29 mouse cellular contexts compared by ENCODE assay signal in genomic region chr1:163893774-163894527, GRCm38 (mm10). TPM values are rescaled to one million over a fixed set of nuclear protein-coding genes. Genes with fewer than 3 reads are reported as not detected.
DNase-seq lines count a peak whose midpoint lies in the region; ATAC-seq and TF ChIP-seq lines count a peak whose summit lies in the region.
"Had no signal": no experiment of that assay in that cellular context is flagged by ENCODE, and none has a peak within 500 bp of the region (broad histone marks: within the 10 kb centered on the region; RNA-seq: fewer than 3 reads in every experiment).

No protein-coding gene starts in this region.

- H3K4me3 ChIP-seq in limb, embryonic 13.5 days, result no peak overlapping the region
- H3K4me3 ChIP-seq in limb, embryonic 10.5 days, result no peak overlapping the region
- H3K4me3 ChIP-seq in embryonic facial prominence, embryonic 11.5 days (ENCODE audit: low read depth, low read length), result no peak overlapping the region
- H3K4me3 ChIP-seq in limb, embryonic 14.5 days (replicated peaks; ENCODE audit: low read length), result no peak overlapping the region
- H3K4me3 ChIP-seq: forebrain, embryonic 15.5 days; heart, embryonic 10.5 days; hindbrain, embryonic 15.5 days; left cerebral cortex, adult 2 months; liver, embryonic 13.5 days; megakaryocyte, embryonic 14.5 days had no signal

- 0 out of 2 replicates have a peak overlapping the region, but pooled peaks have one; percentile 25 for H3K4me2 ChIP-seq in limb, embryonic 13.5 days (replicated peaks)
- no peak overlapping the region for H3K4me2 ChIP-seq in embryonic facial prominence, embryonic 11.5 days (ENCODE audit: low read depth, low read length)
- H3K4me2 ChIP-seq in limb, embryonic 14.5 days (replicated peaks; ENCODE audit: low read depth, low read length, severe bottlenecking), result no peak overlapping the region
- H3K4me2 ChIP-seq: forebrain, embryonic 15.5 days; hindbrain, embryonic 15.5 days; liver, embryonic 13.5 days had no signal

- H3K36me3 ChIP-seq in limb, embryonic 13.5 days, result peaks cover 5% of the 10 kb centered on the region
- no peaks in the 10 kb centered on the region for H3K36me3 ChIP-seq in limb, embryonic 10.5 days
- H3K36me3 ChIP-seq in embryonic facial prominence, embryonic 11.5 days (replicated peaks; ENCODE audit: control insufficient read depth, insufficient read depth, low read depth, low read length), result no peaks in the 10 kb centered on the region
- H3K36me3 ChIP-seq in limb, embryonic 14.5 days (ENCODE audit: control insufficient read depth, insufficient read depth, low read length), result peaks cover 5% of the 10 kb centered on the region; the same call in 1 of the 2 replicates
- H3K36me3 ChIP-seq: forebrain, embryonic 15.5 days; heart, embryonic 10.5 days; liver, embryonic 13.5 days had no signal

- H3K4me1 ChIP-seq in limb, embryonic 13.5 days, result peaks cover 44% of the 10 kb centered on the region
- peaks cover 57% of the 10 kb centered on the region for H3K4me1 ChIP-seq in limb, embryonic 10.5 days
- H3K4me1 ChIP-seq in embryonic facial prominence, embryonic 11.5 days (ENCODE audit: control insufficient read depth, insufficient read depth, low read length), result no peaks in the 10 kb centered on the region
- peaks cover 22% of the 10 kb centered on the region for H3K4me1 ChIP-seq in limb, embryonic 14.5 days (ENCODE audit: control insufficient read depth, insufficient read depth, low read length)
- H3K4me1 ChIP-seq: heart, embryonic 10.5 days; hindbrain, embryonic 15.5 days; liver, embryonic 13.5 days had no signal

- no peak for TF ChIP-seq CTCF in brain, embryonic 14.5 days (IDR thresholded peaks at IDR 0.05; ENCODE audit: borderline replicate concordance, extremely low read depth, insufficient read depth, insufficient read length)

- intact Hi-C loops in left cerebral cortex, postnatal 14 days (cut with DNase I), result no loop called here

- no peak for ATAC-seq in limb, embryonic 13.5 days (ENCODE audit: low FRiP score, low read depth)
- ATAC-seq in embryonic facial prominence, embryonic 11.5 days (replicated peaks; ENCODE audit: insufficient number of reproducible peaks, low FRiP score, low TSS enrichment, low read depth), result no peak
- no peak for ATAC-seq in limb, embryonic 14.5 days (ENCODE audit: low FRiP score, low read depth)
- ATAC-seq: forebrain, embryonic 15.5 days; Patski had no signal

- no peak for TF ChIP-seq POLR2A in brain, embryonic 14.5 days (IDR thresholded peaks at IDR 0.05; ENCODE audit: borderline replicate concordance, extremely low read depth, insufficient read depth, insufficient read length, poor library complexity, severe bottlenecking)
- no peak for TF ChIP-seq POLR2A in limb, embryonic 14.5 days (IDR thresholded peaks at IDR 0.05; ENCODE audit: borderline replicate concordance, extremely low read depth, insufficient read depth, insufficient read length)

- DNase-seq in limb, embryonic 10.5 days (ENCODE audit: low spot score), result no peak
- peak; percentile 38 for DNase-seq in brain, embryonic 14.5 days (ENCODE audit: low read depth)
- DNase-seq in embryonic facial prominence, embryonic 11.5 days (ENCODE audit: low spot score), result peak; percentile 31
- peak; percentile 60 for DNase-seq in limb, embryonic 14.5 days (ENCODE audit: low spot score)
- DNase-seq in left cerebral cortex, postnatal 14 days (ENCODE audit: low spot score in 2 of 2), result no peak
- DNase-seq in thymus, postnatal 10 days (ENCODE audit: low spot score in 2 of 2), result no peak
- DNase-seq: adrenal gland, adult 2 months; B cell, adult 2 months; cerebellum, adult 18-20 months; cerebellum, postnatal 25 days; gastrocnemius, postnatal 36 days; kidney, adult 2 months; layer of hippocampus, adult 9-11 months; left cerebral cortex, postnatal 4 days; liver, embryonic 13.5 days; lung, adult 2 months; right cerebral cortex, postnatal 14 days; spleen, adult 18-20 months; thymus, postnatal 25 days had no signal

- no peak overlapping the region; the same call in 1 of the 2 replicates for H3K27ac ChIP-seq in limb, embryonic 13.5 days
- no peak overlapping the region for H3K27ac ChIP-seq in limb, embryonic 10.5 days
- H3K27ac ChIP-seq in embryonic facial prominence, embryonic 11.5 days (replicated peaks; ENCODE audit: low read depth, low read length), result no peak overlapping the region
- no peak overlapping the region for H3K27ac ChIP-seq in limb, embryonic 14.5 days (replicated peaks; ENCODE audit: low read depth, low read length)
- H3K27ac ChIP-seq: forebrain, embryonic 15.5 days; heart, embryonic 10.5 days; hindbrain, embryonic 15.5 days; kidney, postnatal 0 days; left cerebral cortex, adult 2 months; liver, embryonic 13.5 days had no signal

- no peak overlapping the region for H3K9ac ChIP-seq in limb, embryonic 13.5 days
- H3K9ac ChIP-seq in embryonic facial prominence, embryonic 11.5 days (replicated peaks; ENCODE audit: low read length), result no peak overlapping the region
- no peak overlapping the region for H3K9ac ChIP-seq in limb, embryonic 14.5 days (ENCODE audit: low read depth, low read length, severe bottlenecking)
- H3K9ac ChIP-seq: forebrain, embryonic 15.5 days; hindbrain, embryonic 15.5 days; liver, embryonic 13.5 days had no signal

- no peaks in the 10 kb centered on the region for H3K9me3 ChIP-seq in limb, embryonic 13.5 days
- H3K9me3 ChIP-seq in limb, embryonic 10.5 days (replicated peaks), result no peaks in the 10 kb centered on the region
- no peaks in the 10 kb centered on the region for H3K9me3 ChIP-seq in embryonic facial prominence, embryonic 11.5 days (replicated peaks; ENCODE audit: control insufficient read depth, low read length)
- H3K9me3 ChIP-seq in limb, embryonic 14.5 days (ENCODE audit: control insufficient read depth, low read length), result no peaks in the 10 kb centered on the region
- H3K9me3 ChIP-seq: forebrain, embryonic 15.5 days; G1E; heart, embryonic 10.5 days; hindbrain, embryonic 15.5 days; liver, embryonic 13.5 days; megakaryocyte, embryonic 14.5 days had no signal

- no peaks in the 10 kb centered on the region for H3K27me3 ChIP-seq in limb, embryonic 13.5 days
- H3K27me3 ChIP-seq in limb, embryonic 10.5 days (ENCODE audit: low read depth, poor library complexity, severe bottlenecking), result no peaks in the 10 kb centered on the region
- no peaks in the 10 kb centered on the region for H3K27me3 ChIP-seq in embryonic facial prominence, embryonic 11.5 days (ENCODE audit: control insufficient read depth, insufficient read depth, low read length)
- no peaks in the 10 kb centered on the region for H3K27me3 ChIP-seq in limb, embryonic 14.5 days (ENCODE audit: control insufficient read depth, insufficient read depth, low read length)
- H3K27me3 ChIP-seq: CH12.LX; forebrain, embryonic 15.5 days; hindbrain, embryonic 15.5 days; liver, embryonic 13.5 days; megakaryocyte, embryonic 14.5 days; Patski had no signal

- WGBS in limb, embryonic 13.5 days, result 33% methylated on average over 11 of the region's 11 CpGs
- WGBS in limb, embryonic 10.5 days, result 64% methylated on average over 11 of the region's 11 CpGs
- WGBS in embryonic facial prominence, embryonic 11.5 days, result 62% methylated on average over 11 of the region's 11 CpGs
- WGBS in limb, embryonic 14.5 days, result 37% methylated on average over 11 of the region's 11 CpGs

RNA-seq across cellular contexts. Expression of gene Scyl3, which starts 34.9 kb away (rescaled TPM):
- polyA plus RNA-seq in limb, embryonic 13.5 days (2015; fragmentation: Nextera tagmentation; extraction: Ambion mirVana), result 19.1 and 20.0 TPM in 2 replicates
- 17.9 and 21.1 TPM in 2 replicates for polyA plus RNA-seq in limb, embryonic 10.5 days (2016; fragmentation: Nextera tagmentation; extraction: Ambion mirVana)
- polyA plus RNA-seq in brain, embryonic 14.5 days (2012; rRNA removed), result 17.2 and 18.2 TPM in 2 replicates
- polyA plus RNA-seq in embryonic facial prominence, embryonic 11.5 days (2014; fragmentation: Nextera tagmentation; extraction: Ambion mirVana), result 19.6 and 25.4 TPM in 2 replicates
- polyA plus RNA-seq in limb, embryonic 14.5 days (2012; rRNA removed), result 15.3 and 16.6 TPM in 2 replicates
- polyA plus RNA-seq in limb, embryonic 14.5 days (2014; fragmentation: Nextera tagmentation; extraction: Ambion mirVana), result 20.8 and 22.5 TPM in 2 replicates
- 10 to 100 TPM; 20.9 to 25.0 TPM for total RNA-seq in left cerebral cortex, postnatal 14 days (2021)

Comparison
In these comparisons a context has a peak if more than half of its experiments do, and no peak if none do; other contexts are left out.
1. DNase-seq: peak in brain, embryonic 14.5 days (single experiment), embryonic facial prominence, embryonic 11.5 days (single experiment) and limb, embryonic 14.5 days (single experiment); none in limb, embryonic 10.5 days (single experiment), left cerebral cortex, postnatal 14 days (0 of 2) and thymus, postnatal 10 days (0 of 2).